Mouse (Mus musculus): ENCODE results near the gene Lypd4. TPM values are rescaled to one million over a fixed set of nuclear protein-coding genes. Genes with fewer than 3 reads are reported as not detected.
"Not testable (repeated sequence)": the region's sequence is repeated elsewhere in the genome, so short reads cannot be mapped to it uniquely, and the experiment has no call there.

Lypd4 gene
- polyA plus RNA-seq, 1 experiment, result 952 TPM

DNA sequence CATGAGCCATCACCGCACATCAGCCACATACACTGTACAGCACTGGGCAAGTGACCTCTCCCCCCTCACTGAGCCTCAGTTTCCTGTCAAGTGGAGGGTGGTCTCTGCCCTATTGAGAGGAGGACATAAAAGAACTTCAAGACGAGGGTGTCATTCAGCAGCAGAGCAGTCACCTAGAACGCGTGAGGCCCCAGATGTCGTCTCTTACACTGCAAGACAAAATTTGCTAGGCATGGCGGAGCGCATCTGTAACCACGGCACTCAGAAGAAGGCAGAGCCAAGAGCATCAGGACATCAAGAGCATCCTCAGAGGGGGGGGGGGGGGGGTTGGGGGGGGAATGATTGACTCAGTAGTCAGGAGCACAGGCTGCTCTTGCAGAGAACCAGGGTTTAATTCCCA, 26.5 kb upstream of the Lypd4 start:
- H3K4me1 ChIP-seq (ENCODE audit: control insufficient read depth, insufficient read depth, low read length), result no peaks in the 10 kb centered on the region
- H3K27me3 ChIP-seq (ENCODE audit: control insufficient read depth, insufficient read depth, low read length), result no peaks in the 10 kb centered on the region
- TF ChIP-seq CTCF (IDR thresholded peaks at IDR 0.05; ENCODE audit: control insufficient read depth, insufficient read depth, insufficient replicate concordance, low read depth, low read length) (no peak), POLR2A (IDR thresholded peaks at IDR 0.05; ENCODE audit: control insufficient read depth, low read depth, low read length) (no peak)
- no peak overlapping the region for H3K27ac ChIP-seq (ENCODE audit: control insufficient read depth, insufficient read depth, low read depth, low read length)
- no peak overlapping the region for H3K4me3 ChIP-seq (ENCODE audit: control insufficient read depth, low read depth, low read length)
- H3K36me3 ChIP-seq (ENCODE audit: control insufficient read depth, insufficient read depth, low read length), result no peaks in the 10 kb centered on the region

DNA sequence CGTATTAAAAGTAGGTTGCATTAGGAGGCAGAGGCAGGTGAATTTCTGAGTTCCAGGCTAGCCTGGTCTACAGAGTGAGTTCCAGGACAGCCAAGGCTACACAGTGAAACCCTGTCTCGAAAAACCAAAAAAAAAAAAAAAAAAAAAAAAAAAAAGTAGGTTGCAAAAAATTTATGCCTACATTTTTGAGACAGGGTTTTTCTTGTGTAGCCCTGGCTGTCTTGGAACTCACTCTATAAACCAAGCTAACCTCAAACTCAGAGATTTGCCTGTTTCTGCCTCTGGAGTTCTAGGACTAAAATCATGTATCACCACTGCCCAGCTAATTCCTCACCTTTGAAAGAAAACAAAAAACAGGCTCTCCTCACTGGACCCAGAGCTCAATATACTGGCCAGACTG, 26.0 kb upstream of the Lypd4 start:
- H3K27ac ChIP-seq (ENCODE audit: control insufficient read depth, insufficient read depth, low read depth, low read length); H3K27me3 ChIP-seq (ENCODE audit: control insufficient read depth, insufficient read depth, low read length); H3K4me1 ChIP-seq (ENCODE audit: control insufficient read depth, insufficient read depth, low read length); H3K36me3 ChIP-seq (ENCODE audit: control insufficient read depth, insufficient read depth, low read length); H3K4me3 ChIP-seq (ENCODE audit: control insufficient read depth, low read depth, low read length): not testable (repeated sequence)

DNA sequence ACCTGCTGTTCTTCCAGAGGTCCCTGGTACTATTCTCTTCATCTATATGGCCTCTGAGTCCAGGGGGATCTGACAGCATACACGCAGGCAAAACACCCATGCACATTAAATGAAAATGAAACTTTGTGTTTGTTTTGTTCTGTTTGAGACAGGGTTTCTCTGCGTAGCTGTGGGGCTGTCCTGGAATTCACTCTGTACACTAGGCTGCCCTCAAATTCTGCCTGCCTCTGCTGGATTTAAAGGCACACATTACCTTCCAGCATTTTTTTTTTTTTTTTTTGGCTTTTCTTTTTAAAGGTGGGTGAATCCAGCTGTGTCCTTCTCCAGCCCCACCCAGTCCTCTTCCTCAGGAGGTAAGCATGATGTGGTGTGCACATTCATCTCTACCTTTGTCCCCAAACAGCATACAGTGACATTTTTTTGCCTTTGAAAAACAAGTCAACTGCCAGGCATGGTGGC, 22.4 kb upstream of the Lypd4 start:
- Histone ChIP-seq H3K27me3 (ENCODE audit: control insufficient read depth, insufficient read depth, low read length) (no peaks in the 10 kb centered on the region), H3K4me3 (ENCODE audit: control insufficient read depth, low read depth, low read length) (no peak overlapping the region), H3K36me3 (ENCODE audit: control insufficient read depth, insufficient read depth, low read length) (no peaks in the 10 kb centered on the region; the same call in 1 of the 2 replicates), H3K4me1 (ENCODE audit: control insufficient read depth, insufficient read depth, low read length) (no peaks in the 10 kb centered on the region), H3K27ac (ENCODE audit: control insufficient read depth, insufficient read depth, low read depth, low read length) (no peak overlapping the region)
- TF ChIP-seq CTCF (IDR thresholded peaks at IDR 0.05; ENCODE audit: control insufficient read depth, insufficient read depth, insufficient replicate concordance, low read depth, low read length), result no peak
- TF ChIP-seq POLR2A (IDR thresholded peaks at IDR 0.05; ENCODE audit: control insufficient read depth, low read depth, low read length), result no peak

DNA sequence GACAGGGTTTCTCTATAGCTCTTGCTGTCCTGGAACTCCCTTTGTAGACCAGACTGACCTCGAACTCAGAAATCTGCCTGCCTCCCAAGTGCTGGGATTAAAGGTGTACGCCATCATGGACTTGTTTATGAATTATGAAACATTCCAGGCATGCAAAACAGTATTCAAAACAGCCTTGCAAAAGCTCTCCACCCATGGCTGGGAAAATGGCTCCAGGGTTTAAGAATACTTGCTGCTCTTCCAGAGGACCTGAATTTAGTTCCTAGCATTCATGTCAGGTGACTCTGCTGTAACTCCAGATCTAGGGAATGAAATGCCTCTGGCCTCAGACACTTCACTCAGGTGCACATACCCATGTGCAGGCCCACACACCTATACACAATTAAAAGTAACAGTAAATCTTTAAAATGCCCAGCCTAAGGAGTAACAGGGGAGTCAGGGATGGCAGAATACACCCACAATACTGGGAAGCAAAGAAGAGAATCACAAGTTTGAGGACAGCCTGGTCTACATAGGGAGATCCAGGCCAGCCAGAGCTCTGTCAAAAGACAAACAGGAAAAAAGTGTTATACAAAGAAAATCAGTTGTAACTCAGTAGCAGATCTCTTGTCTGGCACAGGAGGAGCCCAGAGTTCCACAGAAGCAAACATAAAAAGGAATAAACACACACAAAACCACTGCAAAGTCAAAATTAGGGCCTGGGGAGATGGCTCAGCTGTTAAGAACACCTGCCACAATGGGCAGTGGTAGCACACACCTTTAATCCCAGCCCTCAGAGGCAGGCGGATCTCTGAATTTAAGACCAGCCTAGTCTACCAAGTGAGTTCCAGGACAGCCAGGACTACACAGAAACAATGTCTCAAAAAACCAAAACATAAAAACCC, 21.7 kb upstream of the Lypd4 start:
- H3K27me3 ChIP-seq (ENCODE audit: control insufficient read depth, insufficient read depth, low read length), result no peaks in the 10 kb centered on the region
- no peak overlapping the region for H3K27ac ChIP-seq (ENCODE audit: control insufficient read depth, insufficient read depth, low read depth, low read length)
- H3K4me1 ChIP-seq (ENCODE audit: control insufficient read depth, insufficient read depth, low read length), result no peaks in the 10 kb centered on the region
- TF ChIP-seq CTCF (IDR thresholded peaks at IDR 0.05; ENCODE audit: control insufficient read depth, insufficient read depth, insufficient replicate concordance, low read depth, low read length), result no peak
- TF ChIP-seq POLR2A (IDR thresholded peaks at IDR 0.05; ENCODE audit: control insufficient read depth, low read depth, low read length), result no peak
- H3K36me3 ChIP-seq (ENCODE audit: control insufficient read depth, insufficient read depth, low read length), result no peaks in the 10 kb centered on the region; the same call in 1 of the 2 replicates
- H3K4me3 ChIP-seq (ENCODE audit: control insufficient read depth, low read depth, low read length), result no peak overlapping the region

DNA sequence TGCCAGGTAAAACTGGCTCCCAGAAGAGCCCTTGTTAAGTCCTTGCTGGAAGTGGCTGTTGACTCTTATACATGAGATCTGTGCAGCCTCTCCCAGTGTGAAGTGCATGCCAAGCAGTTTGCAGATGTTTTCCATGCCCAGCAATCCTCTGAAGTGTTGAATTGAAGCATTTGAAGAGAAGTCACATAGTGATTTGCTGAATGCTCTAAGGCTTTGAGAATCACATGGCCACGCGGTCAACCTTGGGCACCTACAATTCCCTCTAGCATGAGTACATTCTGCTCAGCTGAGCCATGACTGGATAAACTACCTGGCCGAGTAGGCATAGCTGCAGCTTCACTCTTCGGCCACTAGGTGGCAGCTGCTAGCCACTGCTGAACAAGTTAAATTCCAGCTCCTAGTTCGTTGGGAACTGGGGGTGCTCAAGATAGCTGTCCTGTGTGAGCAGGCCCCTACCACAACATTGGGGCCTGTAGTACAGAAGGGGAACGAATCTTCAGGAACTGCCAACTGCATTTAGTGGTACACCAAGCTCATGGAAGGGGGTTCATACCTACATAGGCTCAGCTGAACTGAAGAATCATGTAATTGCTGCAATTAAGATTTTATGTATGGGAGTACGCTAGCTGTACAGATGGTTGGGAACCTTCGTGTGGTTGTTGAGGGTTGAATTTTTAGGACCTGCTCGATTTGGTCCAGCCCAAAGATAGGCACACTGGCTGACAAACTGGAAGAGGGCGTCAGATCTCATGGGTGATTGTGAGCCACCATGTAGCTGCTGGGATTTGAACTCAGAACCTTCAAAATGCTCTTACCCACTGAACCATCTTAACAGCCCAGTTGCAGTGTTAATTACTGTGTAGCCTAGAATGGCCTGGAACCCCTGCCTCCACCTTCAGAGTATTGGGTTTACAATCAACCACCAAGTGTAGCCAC, 20.8 kb upstream of the Lypd4 start:
- no peak overlapping the region for H3K4me3 ChIP-seq (ENCODE audit: control insufficient read depth, low read depth, low read length)
- peaks cover 3% of the 10 kb centered on the region; the same call in 1 of the 2 replicates for H3K4me1 ChIP-seq (ENCODE audit: control insufficient read depth, insufficient read depth, low read length)
- peaks cover 3% of the 10 kb centered on the region; the same call in 1 of the 2 replicates for H3K36me3 ChIP-seq (ENCODE audit: control insufficient read depth, insufficient read depth, low read length)
- no peak overlapping the region for H3K27ac ChIP-seq (ENCODE audit: control insufficient read depth, insufficient read depth, low read depth, low read length)
- no peaks in the 10 kb centered on the region for H3K27me3 ChIP-seq (ENCODE audit: control insufficient read depth, insufficient read depth, low read length)
- peak; percentile 95; the same call in 1 of the 2 replicates for TF ChIP-seq CTCF (IDR thresholded peaks at IDR 0.05; ENCODE audit: control insufficient read depth, insufficient read depth, insufficient replicate concordance, low read depth, low read length)
- no peak for TF ChIP-seq POLR2A (IDR thresholded peaks at IDR 0.05; ENCODE audit: control insufficient read depth, low read depth, low read length)

DNA sequence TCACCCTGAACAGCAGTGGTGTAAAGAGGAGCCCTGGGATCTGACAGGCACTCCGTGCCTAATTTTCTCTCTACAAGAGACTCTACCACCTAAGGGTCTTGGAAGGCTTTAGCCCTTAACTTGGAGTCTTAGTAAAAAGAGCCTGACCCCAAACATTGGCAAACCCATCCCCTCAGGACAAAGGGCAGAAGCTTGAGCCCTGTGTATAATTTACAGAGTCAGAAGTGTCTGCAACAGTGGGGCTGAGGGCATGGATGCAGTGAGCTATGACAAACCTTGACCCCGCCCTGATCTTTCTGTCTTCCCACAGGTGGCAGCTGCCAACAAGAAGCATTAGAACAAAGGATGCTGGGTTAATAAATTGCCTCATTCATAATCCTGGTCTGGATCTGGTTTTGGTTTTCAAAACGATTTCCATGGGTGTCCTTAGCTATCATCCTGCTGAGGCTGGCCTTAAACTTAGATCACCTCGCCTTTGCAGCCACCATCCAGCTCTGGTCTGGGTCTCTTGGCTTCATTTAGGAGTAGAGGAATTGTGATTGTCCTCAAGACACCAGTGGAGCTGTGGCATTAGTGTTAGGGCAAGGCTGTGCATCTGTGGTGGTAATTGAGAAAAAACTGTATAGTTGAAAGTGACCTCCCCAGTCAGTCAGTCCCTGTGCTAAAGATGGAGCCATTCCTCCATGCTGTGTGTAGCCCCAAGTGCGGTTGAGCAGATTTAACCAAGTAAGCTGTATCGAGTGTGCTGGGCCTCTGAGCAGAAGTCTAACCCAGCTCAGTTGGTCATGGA, 19.9 kb upstream of the Lypd4 start:
- Histone ChIP-seq H3K4me3 (ENCODE audit: control insufficient read depth, low read depth, low read length) (no peak overlapping the region), H3K4me1 (ENCODE audit: control insufficient read depth, insufficient read depth, low read length) (peaks cover 9% of the 10 kb centered on the region), H3K36me3 (ENCODE audit: control insufficient read depth, insufficient read depth, low read length) (peaks cover 3% of the 10 kb centered on the region; the same call in 1 of the 2 replicates), H3K27ac (ENCODE audit: control insufficient read depth, insufficient read depth, low read depth, low read length) (no peak overlapping the region), H3K27me3 (ENCODE audit: control insufficient read depth, insufficient read depth, low read length) (no peaks in the 10 kb centered on the region)
- TF ChIP-seq POLR2A (IDR thresholded peaks at IDR 0.05; ENCODE audit: control insufficient read depth, low read depth, low read length) (no peak), CTCF (IDR thresholded peaks at IDR 0.05; ENCODE audit: control insufficient read depth, insufficient read depth, insufficient replicate concordance, low read depth, low read length) (no peak)
